23 mouse cellular contexts compared by ENCODE assay signal in genomic region chr2:152911031-152911430, GRCm38 (mm10). TPM values are rescaled to one million over a fixed set of nuclear protein-coding genes. Genes with fewer than 3 reads are reported as not detected.
DNase-seq lines count a peak whose midpoint lies in the region; ATAC-seq and TF ChIP-seq lines count a peak whose summit lies in the region.
"Had no signal": no experiment of that assay in that cellular context is flagged by ENCODE, and none has a peak within 500 bp of the region (broad histone marks: within the 10 kb centered on the region; RNA-seq: fewer than 3 reads in every experiment).

Mylk2 (plus strand) TSS chr2:152911352.

- peaks cover 7% of the 10 kb centered on the region; the same call in 1 of the 2 replicates for H3K4me1 ChIP-seq in embryonic facial prominence, embryonic 14.5 days (ENCODE audit: control insufficient read depth, insufficient read depth, low read length)
- H3K4me1 ChIP-seq in embryonic facial prominence, embryonic 10.5 days, result peaks cover 51% of the 10 kb centered on the region
- peaks cover 55% of the 10 kb centered on the region for H3K4me1 ChIP-seq in E14TG2a.4 (replicated peaks; ENCODE audit: low read depth, low read length)
- H3K4me1 ChIP-seq in limb, embryonic 14.5 days (ENCODE audit: control insufficient read depth, insufficient read depth, low read length), result peaks cover 16% of the 10 kb centered on the region

- WGBS in embryonic facial prominence, embryonic 14.5 days, result 21% methylated on average over 11 of the region's 12 CpGs
- 27% methylated on average over 12 of the region's 12 CpGs for WGBS in embryonic facial prominence, embryonic 10.5 days
- 23% methylated on average over 12 of the region's 12 CpGs for WGBS in limb, embryonic 14.5 days

- no peak within 1 kb of the TSS for H3K4me2 ChIP-seq in embryonic facial prominence, embryonic 14.5 days (ENCODE audit: low read depth, low read length)
- no peak within 1 kb of the TSS for H3K4me2 ChIP-seq in limb, embryonic 14.5 days (replicated peaks; ENCODE audit: low read depth, low read length, severe bottlenecking)
- H3K4me2 ChIP-seq: forebrain, embryonic 13.5 days; heart, embryonic 11.5 days; neural tube, embryonic 15.5 days had no signal

- TF ChIP-seq CTCF in E14TG2a.4 (conservative IDR thresholded peaks at IDR 0.05; ENCODE audit: low read length), result no peak

- no peak for TF ChIP-seq POLR2A in limb, embryonic 14.5 days (IDR thresholded peaks at IDR 0.05; ENCODE audit: borderline replicate concordance, extremely low read depth, insufficient read depth, insufficient read length)

- no peaks in the 10 kb centered on the region for H3K36me3 ChIP-seq in embryonic facial prominence, embryonic 14.5 days (ENCODE audit: control insufficient read depth, insufficient read depth, low read length)
- no peaks in the 10 kb centered on the region for H3K36me3 ChIP-seq in embryonic facial prominence, embryonic 10.5 days (replicated peaks)
- H3K36me3 ChIP-seq in E14TG2a.4 (ENCODE audit: insufficient read depth, low read length), result no peaks in the 10 kb centered on the region
- no peaks in the 10 kb centered on the region for H3K36me3 ChIP-seq in limb, embryonic 14.5 days (ENCODE audit: control insufficient read depth, insufficient read depth, low read length)
- H3K36me3 ChIP-seq: neural tube, embryonic 15.5 days had no signal

- H3K27me3 ChIP-seq in embryonic facial prominence, embryonic 14.5 days (replicated peaks; ENCODE audit: control insufficient read depth, insufficient read depth, low read length), result peaks cover 29% of the 10 kb centered on the region
- H3K27me3 ChIP-seq in embryonic facial prominence, embryonic 10.5 days (replicated peaks; ENCODE audit: low read depth, poor library complexity, severe bottlenecking), result peaks cover 59% of the 10 kb centered on the region
- H3K27me3 ChIP-seq in E14TG2a.4 (ENCODE audit: insufficient read depth, low read length), result peaks cover 70% of the 10 kb centered on the region
- H3K27me3 ChIP-seq in limb, embryonic 14.5 days (ENCODE audit: control insufficient read depth, insufficient read depth, low read length), result peaks cover 29% of the 10 kb centered on the region

- DNase-seq in embryonic facial prominence, embryonic 14.5 days (ENCODE audit: low spot score), result no peak
- no peak for DNase-seq in embryonic facial prominence, embryonic 10.5 days (ENCODE audit: low spot score)
- DNase-seq in gastrocnemius, postnatal 10 days, result peak; percentile 83
- no peak for DNase-seq in limb, embryonic 14.5 days (ENCODE audit: low spot score)
- no peak for DNase-seq in ovary, postnatal 36 days (ENCODE audit: low spot score)
- DNase-seq in spleen, postnatal 36 days (ENCODE audit: low spot score in 2 of 2), result no peak
- DNase-seq: heart, postnatal 36 days; kidney, adult 11 months; kidney, postnatal 14 days; layer of hippocampus, adult 9-11 months; lung, adult 18-20 months; thymus, adult 18-20 months had no signal

- H3K9ac ChIP-seq in embryonic facial prominence, embryonic 14.5 days (ENCODE audit: low read depth, low read length), result 0 out of 2 replicates have a peak within 1 kb of the TSS, but pooled peaks have one; percentile 8
- H3K9ac ChIP-seq in limb, embryonic 14.5 days (ENCODE audit: low read depth, low read length, severe bottlenecking), result no peak within 1 kb of the TSS
- H3K9ac ChIP-seq: forebrain, embryonic 13.5 days; neural tube, embryonic 15.5 days had no signal

- H3K9me3 ChIP-seq in embryonic facial prominence, embryonic 14.5 days (ENCODE audit: control insufficient read depth, low read length), result no peaks in the 10 kb centered on the region
- H3K9me3 ChIP-seq in embryonic facial prominence, embryonic 10.5 days, result no peaks in the 10 kb centered on the region
- no peaks in the 10 kb centered on the region for H3K9me3 ChIP-seq in E14TG2a.4 (ENCODE audit: low read length)
- H3K9me3 ChIP-seq in limb, embryonic 14.5 days (ENCODE audit: control insufficient read depth, low read length), result no peaks in the 10 kb centered on the region
- H3K9me3 ChIP-seq: forebrain, embryonic 13.5 days; neural tube, embryonic 15.5 days had no signal

- peak; percentile 19; the same call in 1 of the 2 replicates for ATAC-seq in embryonic facial prominence, embryonic 14.5 days (ENCODE audit: low read depth)
- peak; percentile 45; the same call in 1 of the 2 replicates for ATAC-seq in limb, embryonic 14.5 days (ENCODE audit: low FRiP score, low read depth)
- ATAC-seq: forebrain, embryonic 13.5 days; hindbrain, postnatal 0 days had no signal

- no peak within 1 kb of the TSS for H3K27ac ChIP-seq in embryonic facial prominence, embryonic 14.5 days (replicated peaks; ENCODE audit: low read depth, low read length)
- no peak within 1 kb of the TSS for H3K27ac ChIP-seq in embryonic facial prominence, embryonic 10.5 days (replicated peaks)
- H3K27ac ChIP-seq in limb, embryonic 14.5 days (replicated peaks; ENCODE audit: low read depth, low read length), result no peak within 1 kb of the TSS
- H3K27ac ChIP-seq: forebrain, embryonic 13.5 days; hindbrain, postnatal 0 days; neural tube, embryonic 15.5 days had no signal

- H3K4me3 ChIP-seq in embryonic facial prominence, embryonic 14.5 days (ENCODE audit: low read depth, low read length), result no peak within 1 kb of the TSS
- no peak within 1 kb of the TSS for H3K4me3 ChIP-seq in embryonic facial prominence, embryonic 10.5 days
- H3K4me3 ChIP-seq in E14TG2a.4 (replicated peaks; ENCODE audit: low read length), result peak within 1 kb of the TSS; percentile 32; the same call in 1 of the 2 replicates
- no peak within 1 kb of the TSS for H3K4me3 ChIP-seq in limb, embryonic 14.5 days (replicated peaks; ENCODE audit: low read length)
- H3K4me3 ChIP-seq: forebrain, embryonic 13.5 days; neural tube, embryonic 15.5 days had no signal

RNA-seq across cellular contexts. Expression of gene Mylk2, which starts in this region (rescaled TPM):
- polyA plus RNA-seq in embryonic facial prominence, embryonic 14.5 days (2014; fragmentation: Nextera tagmentation; extraction: Ambion mirVana), result 0.51 and 1.3 TPM in 2 replicates
- 0.05 TPM in 1 of 2 replicates, not detected in the other for polyA plus RNA-seq in embryonic facial prominence, embryonic 10.5 days (2016; fragmentation: Nextera tagmentation; extraction: Ambion mirVana)
- total RNA-seq in gastrocnemius, postnatal 10 days (2021), result 100 to 1,000 TPM; 111 to 112 TPM
- polyA plus RNA-seq in limb, embryonic 14.5 days (2012; rRNA removed), result 0.40 and 0.62 TPM in 2 replicates
- 0.10 TPM in 1 of 2 replicates, not detected in the other for polyA plus RNA-seq in limb, embryonic 14.5 days (2014; fragmentation: Nextera tagmentation; extraction: Ambion mirVana)
- total RNA-seq: adrenal gland, adult 18-20 months; megakaryocyte-erythroid progenitor cell, adult 5-6 weeks; monocyte, adult 5-6 weeks had no signal
- polyA plus RNA-seq: forebrain, embryonic 13.5 days; heart, embryonic 11.5 days; liver, adult 2 months; small intestine, adult 2 months; stomach, embryonic 14.5 days had no signal

Comparison
In these comparisons a context has a peak if more than half of its experiments do, and no peak if none do; other contexts are left out.
1. Peak in ATAC-seq in limb, embryonic 14.5 days; RNA of the gene not detected or under 1 TPM.